Mouse (Mus musculus) heart, postnatal 0 days (tissue): ENCODE data around the gene Tdpoz5.
"Not testable (repeated sequence)": the region's sequence is repeated elsewhere in the genome, so short reads cannot be mapped to it uniquely, and the experiment has no call there.

Experiments
- CTCF ChIP-seq: IDR thresholded peaks from 2 replicates; pipeline ENCODE4 v1.5.1; 2016; ENCODE audit warnings: antibody characterized with exemption, control low read depth, low read depth
- EP300 ChIP-seq: IDR thresholded peaks from 2 replicates; pipeline ENCODE4 v1.6.1; 2016; ENCODE audit warnings: antibody characterized with exemption, low read depth

DNA sequence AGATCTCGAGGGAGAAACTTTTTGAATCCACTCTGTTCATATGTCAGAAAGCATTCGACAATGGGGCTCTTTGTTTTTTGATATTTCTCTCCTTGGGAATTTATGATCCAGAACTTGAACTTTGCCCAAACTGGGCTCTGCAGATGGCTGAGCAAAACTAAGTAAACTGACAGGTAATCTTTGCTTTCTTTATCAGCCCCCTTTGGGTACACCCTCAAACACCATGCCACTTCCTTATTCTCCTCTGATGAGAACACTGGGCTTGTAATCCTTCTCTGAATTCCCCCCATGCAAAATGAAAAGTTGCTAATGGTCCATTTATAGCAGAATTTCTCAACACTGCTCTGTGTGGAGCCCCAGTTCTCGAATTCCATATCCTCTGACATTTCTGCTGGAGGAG lies 22.7 kb downstream of the Tdpoz5 start:
- not testable (repeated sequence) for TF ChIP-seq CTCF, EP300
